Mouse (Mus musculus): Measurements from ENCODE around the gene Fzd10. TPM values are rescaled to one million over a fixed set of nuclear protein-coding genes. Genes with fewer than 3 reads are reported as not detected.
A peak's percentile ranks its signal among the peaks of the same experiment; 100 is the strongest.

Gene Fzd10
- polyA plus RNA-seq, 1 experiment from 2014 or later = 7.9 TPM

DNA sequence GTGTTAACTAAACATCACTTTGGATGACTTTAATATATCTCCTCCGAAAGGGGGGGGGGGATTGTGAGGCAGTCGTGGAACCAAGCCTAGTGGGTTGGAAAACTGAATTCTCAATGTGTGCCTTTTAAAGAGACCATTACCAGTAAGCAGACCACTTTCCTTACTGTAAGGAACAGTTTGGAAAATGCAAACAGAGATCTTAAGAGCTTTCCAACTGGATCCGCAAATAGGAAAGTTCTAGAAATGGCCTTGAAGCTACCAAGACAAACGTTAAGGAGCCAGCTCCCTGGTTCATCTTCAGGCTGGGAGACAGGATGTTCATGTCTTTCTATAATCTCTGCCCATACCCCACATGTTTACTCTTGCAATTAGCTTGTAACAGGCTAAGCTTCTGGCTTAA lies 3.3 kb upstream of the Fzd10 start:
- Histone ChIP-seq H3K4me2 (ENCODE audit: low read depth, severe bottlenecking) (peak overlapping the region; percentile 59), H3K4me1 (ENCODE audit: control insufficient read depth, insufficient read depth, low read length) (peaks cover 24% of the 10 kb centered on the region), H3K27me3 (ENCODE audit: control insufficient read depth, insufficient read depth, low read length) (0 out of 2 replicates have a peak, but pooled peaks cover 4% of the 10 kb centered on the region), H3K27ac (replicated peaks; ENCODE audit: low read depth, low read length) (no peak overlapping the region), H3K4me3 (ENCODE audit: low read depth, low read length) (peak overlapping the region; percentile 29), H3K9ac (ENCODE audit: low read length) (no peak overlapping the region), H3K9me3 (ENCODE audit: control insufficient read depth, low read length) (no peaks in the 10 kb centered on the region), H3K36me3 (ENCODE audit: control insufficient read depth, insufficient read depth, low read length) (no peaks in the 10 kb centered on the region)
- WGBS = 10% methylated on average over 4 of the region's 4 CpGs
- DNase-seq (ENCODE audit: low spot score) = no peak
- no peak for ATAC-seq (ENCODE audit: insufficient number of reproducible peaks, low FRiP score, low TSS enrichment, low read depth)

DNA sequence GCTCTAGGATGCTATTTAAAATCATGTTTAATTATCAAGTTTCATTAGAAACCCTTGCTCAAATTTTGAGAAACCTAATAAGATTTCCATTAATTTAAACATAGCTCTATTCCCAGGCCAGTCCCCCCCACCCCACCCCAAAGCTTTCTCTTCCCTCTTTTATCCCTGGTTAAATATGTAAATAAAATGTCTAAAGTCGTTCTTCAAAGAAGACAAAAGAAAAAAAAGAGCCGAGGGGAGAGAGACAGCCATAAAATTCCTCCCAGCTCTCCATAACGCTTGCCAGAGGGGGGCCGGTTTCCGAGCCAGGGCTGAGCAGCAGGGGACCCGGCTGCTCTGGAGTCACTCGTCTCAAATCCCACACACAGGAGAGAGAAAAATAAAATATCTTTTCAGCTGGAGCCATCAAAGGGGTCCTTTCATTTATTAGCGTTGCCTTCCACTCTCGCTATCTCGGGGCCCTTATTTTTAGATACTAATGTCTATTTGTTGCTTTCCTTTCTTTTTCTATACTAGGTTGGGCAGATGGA lies 2.4 kb upstream of the Fzd10 start:
- 0% methylated on average over 10 of the region's 10 CpGs for WGBS
- peaks cover 32% of the 10 kb centered on the region for H3K4me1 ChIP-seq (ENCODE audit: control insufficient read depth, insufficient read depth, low read length)
- H3K9me3 ChIP-seq (ENCODE audit: control insufficient read depth, low read length) = no peaks in the 10 kb centered on the region
- H3K4me3 ChIP-seq (ENCODE audit: low read depth, low read length) = no peak overlapping the region; the same call in 1 of the 2 replicates
- ATAC-seq (ENCODE audit: insufficient number of reproducible peaks, low FRiP score, low TSS enrichment, low read depth) (no peak), DNase-seq (ENCODE audit: low spot score) (no peak)
- H3K27ac ChIP-seq (replicated peaks; ENCODE audit: low read depth, low read length) = 0 out of 2 replicates have a peak overlapping the region, but pooled peaks have one; percentile 36
- no peaks in the 10 kb centered on the region for H3K36me3 ChIP-seq (ENCODE audit: control insufficient read depth, insufficient read depth, low read length)
- H3K27me3 ChIP-seq (ENCODE audit: control insufficient read depth, insufficient read depth, low read length) = 0 out of 2 replicates have a peak, but pooled peaks cover 4% of the 10 kb centered on the region
- H3K4me2 ChIP-seq (ENCODE audit: low read depth, severe bottlenecking) = peak overlapping the region; percentile 98
- H3K9ac ChIP-seq (ENCODE audit: low read length) = peak overlapping the region; percentile 27; the same call in 1 of the 2 replicates

DNA sequence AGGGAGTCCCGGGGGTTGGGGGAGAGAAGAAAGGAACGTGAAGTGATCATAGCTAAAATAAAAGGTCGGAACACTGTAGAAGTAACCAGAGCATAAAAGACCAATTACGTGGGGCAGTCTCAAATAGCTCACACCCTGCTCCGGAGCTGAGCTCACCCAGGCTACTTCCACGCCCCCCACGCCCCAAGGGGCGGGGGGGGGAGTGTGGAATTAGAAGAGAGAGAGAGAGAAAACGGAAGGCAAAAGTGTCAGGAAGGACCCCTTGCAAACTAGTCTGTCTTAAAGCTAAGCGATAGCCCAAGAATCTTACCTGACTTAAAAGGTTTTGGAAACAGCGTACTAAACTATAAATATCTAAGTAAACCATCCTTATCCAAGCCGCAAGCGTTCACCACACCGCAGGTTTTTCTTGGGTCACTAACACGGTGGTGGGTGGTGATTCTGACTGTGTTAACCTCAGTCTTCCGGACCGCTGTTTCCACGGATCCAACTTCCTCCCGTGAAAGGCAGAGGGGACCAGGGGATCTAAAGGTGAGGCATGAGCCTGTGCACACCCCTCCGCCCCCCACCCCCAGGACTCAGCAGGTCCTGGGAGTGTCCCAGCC lies 1.8 kb upstream of the Fzd10 start:
- H3K4me3 ChIP-seq (ENCODE audit: low read depth, low read length) = peak overlapping the region; percentile 74
- DNase-seq (ENCODE audit: low spot score) (no peak), ATAC-seq (ENCODE audit: insufficient number of reproducible peaks, low FRiP score, low TSS enrichment, low read depth) (no peak)
- no peaks in the 10 kb centered on the region for H3K9me3 ChIP-seq (ENCODE audit: control insufficient read depth, low read length)
- H3K36me3 ChIP-seq (ENCODE audit: control insufficient read depth, insufficient read depth, low read length) = no peaks in the 10 kb centered on the region
- peak overlapping the region; percentile 98 for H3K4me2 ChIP-seq (ENCODE audit: low read depth, severe bottlenecking)
- 0 out of 2 replicates have a peak, but pooled peaks cover 4% of the 10 kb centered on the region for H3K27me3 ChIP-seq (ENCODE audit: control insufficient read depth, insufficient read depth, low read length)
- H3K27ac ChIP-seq (replicated peaks; ENCODE audit: low read depth, low read length) = peak overlapping the region; percentile 73; the same call in 1 of the 2 replicates
- 0% methylated on average over 20 of the region's 20 CpGs for WGBS
- peaks cover 37% of the 10 kb centered on the region for H3K4me1 ChIP-seq (ENCODE audit: control insufficient read depth, insufficient read depth, low read length)
- peak overlapping the region; percentile 82 for H3K9ac ChIP-seq (ENCODE audit: low read length)

DNA sequence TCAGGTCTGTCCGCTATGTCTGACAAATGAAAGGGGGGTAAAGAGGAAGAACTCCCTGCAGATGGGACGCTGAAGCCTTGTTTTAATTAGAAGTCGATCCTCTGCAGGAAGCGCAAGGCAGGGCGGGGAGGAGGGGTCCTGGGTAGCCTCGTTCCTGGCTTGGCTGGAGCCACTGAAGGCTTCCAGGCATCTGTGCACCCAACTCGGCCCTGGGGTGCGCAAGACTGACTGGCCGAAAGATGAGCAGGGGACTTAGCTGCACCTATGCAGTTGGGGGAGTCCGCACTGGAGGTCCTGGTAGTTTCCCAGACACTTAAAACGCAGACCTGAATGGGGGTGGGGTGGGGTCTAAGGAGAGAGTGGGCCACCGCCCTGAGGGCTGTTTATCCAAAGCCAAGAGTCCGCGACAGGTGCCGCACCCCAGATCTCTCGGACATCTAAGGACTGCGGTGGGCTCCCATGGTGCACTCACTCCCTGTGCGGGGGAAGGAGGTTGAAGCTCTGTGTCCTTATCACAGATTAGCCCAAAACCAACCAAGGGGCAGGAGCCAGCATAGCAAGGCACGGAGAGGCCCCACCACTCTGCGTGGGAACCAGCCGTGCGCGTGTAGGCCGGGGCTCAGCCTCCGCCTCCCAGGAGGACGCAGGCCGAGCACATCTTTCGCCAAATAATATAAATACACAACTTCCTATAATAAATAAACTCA lies 1.1 kb upstream of the Fzd10 start:
- under 1% methylated on average over 28 of the region's 28 CpGs for WGBS
- Histone ChIP-seq H3K36me3 (ENCODE audit: control insufficient read depth, insufficient read depth, low read length) (no peaks in the 10 kb centered on the region), H3K9ac (ENCODE audit: low read length) (peak overlapping the region; percentile 82), H3K27me3 (ENCODE audit: control insufficient read depth, insufficient read depth, low read length) (0 out of 2 replicates have a peak, but pooled peaks cover 4% of the 10 kb centered on the region), H3K4me3 (ENCODE audit: low read depth, low read length) (peak overlapping the region; percentile 74), H3K4me2 (ENCODE audit: low read depth, severe bottlenecking) (peak overlapping the region; percentile 98), H3K9me3 (ENCODE audit: control insufficient read depth, low read length) (no peaks in the 10 kb centered on the region), H3K27ac (replicated peaks; ENCODE audit: low read depth, low read length) (peak overlapping the region; percentile 73), H3K4me1 (ENCODE audit: control insufficient read depth, insufficient read depth, low read length) (peaks cover 44% of the 10 kb centered on the region)
- DNase-seq (ENCODE audit: low spot score) (peak; percentile 75), ATAC-seq (ENCODE audit: insufficient number of reproducible peaks, low FRiP score, low TSS enrichment, low read depth) (peak; percentile 11; the same call in 1 of the 2 replicates)

DNA sequence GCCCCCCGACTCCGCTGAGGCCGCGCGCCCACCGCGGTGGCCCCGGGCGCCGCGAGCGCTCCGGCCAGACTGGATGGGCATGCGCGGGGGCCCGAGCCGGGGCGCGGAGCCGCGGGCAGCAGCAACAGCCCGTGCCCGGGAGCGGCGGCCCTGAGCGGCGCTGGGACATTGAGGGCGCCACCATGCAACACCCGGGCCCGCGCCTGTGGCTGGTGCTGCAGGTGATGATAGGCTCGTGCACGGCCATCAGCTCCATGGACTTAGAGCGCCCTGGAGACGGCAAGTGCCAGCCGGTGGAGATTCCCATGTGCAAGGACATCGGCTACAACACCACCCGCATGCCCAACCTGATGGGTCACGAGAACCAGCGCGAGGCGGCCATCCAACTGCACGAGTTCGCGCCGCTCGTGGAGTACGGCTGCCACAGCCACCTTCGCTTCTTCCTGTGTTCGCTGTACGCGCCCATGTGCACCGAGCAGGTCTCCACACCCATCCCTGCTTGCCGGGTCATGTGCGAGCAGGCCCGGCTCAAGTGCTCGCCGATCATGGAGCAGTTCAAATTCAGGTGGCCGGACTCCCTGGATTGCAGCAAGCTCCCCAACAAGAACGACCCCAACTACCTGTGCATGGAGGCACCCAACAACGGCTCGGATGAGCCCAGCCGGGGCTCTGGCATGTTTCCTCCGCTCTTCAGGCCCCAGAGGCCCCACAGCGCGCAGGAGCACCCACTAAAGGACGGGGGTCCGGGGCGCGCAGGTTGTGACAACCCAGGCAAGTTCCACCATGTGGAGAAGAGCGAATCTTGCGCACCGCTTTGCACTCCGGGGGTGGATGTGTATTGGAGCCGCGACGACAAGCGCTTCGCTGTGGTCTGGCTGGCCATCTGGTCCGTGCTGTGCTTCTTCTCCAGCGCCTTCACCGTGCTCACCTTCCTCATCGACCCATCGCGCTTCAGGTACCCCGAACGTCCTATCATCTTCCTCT lies 684 bp downstream of the Fzd10 start:
- DNase-seq (ENCODE audit: low spot score) (peak; percentile 71), ATAC-seq (ENCODE audit: insufficient number of reproducible peaks, low FRiP score, low TSS enrichment, low read depth) (peak; percentile 33; the same call in 1 of the 2 replicates)
- Histone ChIP-seq H3K9me3 (ENCODE audit: control insufficient read depth, low read length) (no peaks in the 10 kb centered on the region), H3K4me1 (ENCODE audit: control insufficient read depth, insufficient read depth, low read length) (peaks cover 49% of the 10 kb centered on the region), H3K4me2 (ENCODE audit: low read depth, severe bottlenecking) (peak overlapping the region; percentile 98), H3K9ac (ENCODE audit: low read length) (peak overlapping the region; percentile 82), H3K36me3 (ENCODE audit: control insufficient read depth, insufficient read depth, low read length) (no peaks in the 10 kb centered on the region), H3K27me3 (ENCODE audit: control insufficient read depth, insufficient read depth, low read length) (0 out of 2 replicates have a peak, but pooled peaks cover 4% of the 10 kb centered on the region), H3K27ac (replicated peaks; ENCODE audit: low read depth, low read length) (peak overlapping the region; percentile 95), H3K4me3 (ENCODE audit: low read depth, low read length) (peak overlapping the region; percentile 74)
- WGBS = under 1% methylated on average over 70 of the region's 87 CpGs

DNA sequence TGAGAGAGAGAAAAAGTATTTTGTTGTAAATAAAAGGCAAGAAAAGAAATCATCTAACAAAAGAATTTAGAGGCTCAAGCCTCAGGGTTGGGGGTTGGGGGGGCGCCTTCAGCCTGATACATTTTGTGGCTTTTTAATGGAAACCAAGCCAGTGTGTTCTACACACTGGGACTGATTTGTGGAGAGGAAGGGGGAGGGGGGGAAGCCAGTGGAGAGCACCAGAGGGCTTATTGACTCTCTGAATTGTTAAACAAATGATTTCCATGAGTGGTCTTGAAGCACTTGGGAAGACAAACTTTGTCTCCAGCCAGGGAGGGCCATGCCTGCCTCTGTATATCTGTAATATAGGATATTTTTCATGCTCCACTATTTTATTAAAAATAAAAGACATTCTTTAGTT lies 3.0 kb downstream of the Fzd10 start:
- H3K4me3 ChIP-seq (ENCODE audit: low read depth, low read length) = peak overlapping the region; percentile 74
- no peaks in the 10 kb centered on the region for H3K9me3 ChIP-seq (ENCODE audit: control insufficient read depth, low read length)
- no peak overlapping the region for H3K9ac ChIP-seq (ENCODE audit: low read length)
- H3K36me3 ChIP-seq (ENCODE audit: control insufficient read depth, insufficient read depth, low read length) = no peaks in the 10 kb centered on the region
- WGBS = 8% methylated on average over 1 of the region's 1 CpGs
- ATAC-seq (ENCODE audit: insufficient number of reproducible peaks, low FRiP score, low TSS enrichment, low read depth) (no peak), DNase-seq (ENCODE audit: low spot score) (no peak)
- peaks cover 44% of the 10 kb centered on the region for H3K4me1 ChIP-seq (ENCODE audit: control insufficient read depth, insufficient read depth, low read length)
- H3K27me3 ChIP-seq (ENCODE audit: control insufficient read depth, insufficient read depth, low read length) = 0 out of 2 replicates have a peak, but pooled peaks cover 4% of the 10 kb centered on the region
- peak overlapping the region; percentile 98; the same call in 1 of the 2 replicates for H3K4me2 ChIP-seq (ENCODE audit: low read depth, severe bottlenecking)
- 0 out of 2 replicates have a peak overlapping the region, but pooled peaks have one; percentile 12 for H3K27ac ChIP-seq (replicated peaks; ENCODE audit: low read depth, low read length)

DNA sequence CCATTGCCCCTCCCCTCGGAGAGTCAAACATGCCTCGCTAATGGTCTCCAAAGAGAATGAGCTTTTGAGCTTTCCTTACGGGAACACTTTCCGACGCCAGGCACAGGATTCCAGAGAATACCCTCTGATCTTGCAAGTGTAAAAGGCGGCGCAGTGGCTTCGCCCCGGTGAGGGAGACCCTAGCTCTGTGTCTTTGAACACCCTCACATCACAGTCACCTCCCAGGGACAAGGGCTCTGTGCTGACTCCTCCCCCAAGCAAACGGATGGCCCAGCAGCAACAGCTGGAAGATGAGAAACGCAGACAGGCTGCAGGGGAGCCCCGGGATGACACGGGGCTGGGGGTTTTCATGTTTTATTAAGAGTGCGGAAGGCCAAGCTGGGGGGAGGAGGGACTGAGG lies 6.0 kb downstream of the Fzd10 start:
- H3K4me3 ChIP-seq (ENCODE audit: low read depth, low read length) = 0 out of 2 replicates have a peak overlapping the region, but pooled peaks have one; percentile 10

More for the DNA sequence above, 6.0 kb downstream of the Fzd10 start:
- no peaks in the 10 kb centered on the region for H3K27me3 ChIP-seq (ENCODE audit: control insufficient read depth, insufficient read depth, low read length)
- H3K4me1 ChIP-seq (ENCODE audit: control insufficient read depth, insufficient read depth, low read length) = peaks cover 35% of the 10 kb centered on the region
- H3K9me3 ChIP-seq (ENCODE audit: control insufficient read depth, low read length) = no peaks in the 10 kb centered on the region
- no peak for ATAC-seq (ENCODE audit: insufficient number of reproducible peaks, low FRiP score, low TSS enrichment, low read depth)
- H3K27ac ChIP-seq (replicated peaks; ENCODE audit: low read depth, low read length) = 0 out of 2 replicates have a peak overlapping the region, but pooled peaks have one; percentile 5
- WGBS = 3% methylated on average over 14 of the region's 14 CpGs
- no peaks in the 10 kb centered on the region for H3K36me3 ChIP-seq (ENCODE audit: control insufficient read depth, insufficient read depth, low read length)
- peak overlapping the region; percentile 22; the same call in 1 of the 2 replicates for H3K4me2 ChIP-seq (ENCODE audit: low read depth, severe bottlenecking)
- DNase-seq (ENCODE audit: low spot score) = no peak
- no peak overlapping the region for H3K9ac ChIP-seq (ENCODE audit: low read length)
